Mouse (Mus musculus) bone marrow macrophage, adult 2 months (primary cell): ENCODE data around the gene Notch2. TPM values are rescaled to one million over a fixed set of nuclear protein-coding genes. Genes with fewer than 3 reads are reported as not detected.
A peak's percentile ranks its signal among the peaks of the same experiment; 100 is the strongest.

Experiments used
- H3K27ac ChIP-seq: 2 replicates; pipeline ENCODE4 v1.5.1; 2012; ENCODE audit warnings: low read depth, low read length; ENCODE audit not compliant: insufficient read depth
- H3K4me1 ChIP-seq: 2 replicates; pipeline ENCODE4 v1.6.1; 2012; ENCODE audit warnings: low read length; ENCODE audit not compliant: control insufficient read depth, insufficient read depth
- H3K4me3 ChIP-seq: 2 replicates; pipeline ENCODE4 v1.5.1; 2012; ENCODE audit warnings: mild to moderate bottlenecking, low read length, moderate library complexity; ENCODE audit not compliant: insufficient read depth
- CTCF ChIP-seq: IDR thresholded peaks from 2 replicates; pipeline ENCODE4 v1.5.1; 2012; ENCODE audit warnings: low read depth, mild to moderate bottlenecking, low read length, moderate library complexity
- POLR2A ChIP-seq: IDR thresholded peaks from 2 replicates; pipeline ENCODE4 v1.6.1; 2012; ENCODE audit warnings: mild to moderate bottlenecking, low read depth, low read length, borderline replicate concordance
- polyA plus RNA-seq: library from polyadenylated mRNA; stranded (reverse); fragments of >200 nt; gene quantifications from 2 replicates; pipeline ENCODE4 v1.2.4, GENCODE M21; 2012; ENCODE audit not compliant: missing spikeins, insufficient read depth, insufficient read length

The Notch2 gene
- polyA plus RNA-seq, 1 experiment = 82.2 TPM

DNA sequence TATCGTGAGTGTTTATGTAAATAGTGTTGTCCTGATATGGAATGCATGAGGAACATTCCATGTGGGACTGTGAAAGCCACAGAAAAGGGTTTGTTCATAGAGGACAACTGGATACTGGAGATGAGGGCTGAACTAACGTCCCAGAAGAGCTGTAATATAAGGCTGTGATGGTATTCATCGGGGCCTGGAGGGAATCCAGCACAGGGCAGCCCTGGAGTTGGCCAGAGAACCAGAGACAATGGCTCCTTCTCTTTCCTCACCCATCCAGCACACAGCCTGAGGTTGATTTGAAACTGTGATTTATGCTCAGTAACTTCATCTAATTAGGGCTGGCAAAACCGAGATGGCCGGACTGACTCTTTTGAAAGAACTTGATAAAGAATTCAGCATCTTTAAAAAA lies 20.1 kb upstream of the Notch2 start:
- TF ChIP-seq POLR2A (no peak), CTCF (no peak)
- H3K27ac ChIP-seq = peak overlapping the region; percentile 55

GRCm38 (mm10) chr3:97993920-97994545 lies 19.3 kb upstream of the Notch2 start:
- H3K4me3 ChIP-seq = no peak overlapping the region
- TF ChIP-seq POLR2A (no peak), CTCF (no peak)
- H3K27ac ChIP-seq = peak overlapping the region; percentile 68
- peaks cover 56% of the 10 kb centered on the region for H3K4me1 ChIP-seq

More for the DNA sequence above, 20.1 kb upstream of the Notch2 start:
- Histone ChIP-seq H3K4me3 (no peak overlapping the region), H3K4me1 (peaks cover 56% of the 10 kb centered on the region)

DNA sequence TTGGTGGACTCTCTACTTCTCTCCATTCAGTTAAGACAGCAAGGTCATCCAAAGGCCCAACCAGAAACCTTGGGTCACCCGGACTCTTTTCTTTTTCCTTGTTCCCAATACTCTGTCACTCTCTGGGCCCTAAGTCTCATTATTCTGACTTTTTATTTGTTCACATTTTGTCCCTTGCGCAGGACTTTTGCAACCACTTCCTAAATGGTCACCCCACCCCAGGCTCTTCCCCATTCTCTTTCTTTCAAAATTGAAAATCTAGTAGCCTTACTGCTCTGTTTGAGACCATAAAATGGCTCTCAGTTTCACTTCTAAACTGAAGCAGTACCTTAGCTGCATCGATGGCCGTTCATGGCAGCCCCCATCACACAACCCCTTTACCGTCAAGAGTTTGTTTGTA lies 18.5 kb upstream of the Notch2 start:
- TF ChIP-seq POLR2A (no peak), CTCF (no peak)
- peak overlapping the region; percentile 68 for H3K27ac ChIP-seq
- H3K4me1 ChIP-seq = peaks cover 56% of the 10 kb centered on the region
- H3K4me3 ChIP-seq = no peak overlapping the region

- no peak for TF ChIP-seq POLR2A
- no peak for TF ChIP-seq CTCF
- no peak overlapping the region for H3K4me3 ChIP-seq
- no peak overlapping the region for H3K27ac ChIP-seq
- peaks cover 34% of the 10 kb centered on the region for H3K4me1 ChIP-seq
Observed at GRCm38 (mm10) chr3:97998349-97998748, 15.0 kb upstream of the Notch2 start.

DNA sequence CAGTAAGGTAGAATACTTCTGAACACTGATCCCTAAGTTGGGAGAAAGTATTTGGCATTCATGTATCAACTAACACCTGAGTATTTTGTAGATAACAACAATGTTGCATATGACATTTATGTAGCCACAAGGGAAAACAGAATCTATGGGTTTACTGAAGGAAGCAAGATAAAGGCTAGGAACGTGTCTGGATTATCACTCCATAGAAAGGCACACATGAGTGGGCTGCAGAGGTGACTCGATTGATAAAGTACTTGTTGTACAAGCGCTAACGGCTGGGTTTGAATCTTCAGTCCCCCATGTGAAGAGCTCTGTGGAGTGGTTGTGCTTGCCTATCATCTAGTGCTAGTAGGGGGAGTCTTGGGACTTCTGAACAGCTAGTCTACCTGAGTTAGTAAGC lies 9.8 kb upstream of the Notch2 start:
- H3K4me1 ChIP-seq = peaks cover 10% of the 10 kb centered on the region
- no peak overlapping the region for H3K27ac ChIP-seq
- H3K4me3 ChIP-seq = no peak overlapping the region
- TF ChIP-seq CTCF = no peak
- TF ChIP-seq POLR2A = no peak

- Histone ChIP-seq H3K4me3 (no peak overlapping the region), H3K27ac (no peak overlapping the region), H3K4me1 (peaks cover 10% of the 10 kb centered on the region)
- TF ChIP-seq CTCF = no peak
- TF ChIP-seq POLR2A = no peak
Observed at GRCm38 (mm10) chr3:98004231-98004630, 9.1 kb upstream of the Notch2 start.

- TF ChIP-seq POLR2A = no peak
- no peak for TF ChIP-seq CTCF
- peak overlapping the region; percentile 1; the same call in 1 of the 2 replicates for H3K4me3 ChIP-seq
- H3K4me1 ChIP-seq = peaks cover 10% of the 10 kb centered on the region
- peak overlapping the region; percentile 38; the same call in 1 of the 2 replicates for H3K27ac ChIP-seq
Observed at GRCm38 (mm10) chr3:98005306-98005705, 8.0 kb upstream of the Notch2 start.

GRCm38 (mm10) chr3:98006046-98006691 lies 7.2 kb upstream of the Notch2 start:
- H3K4me1 ChIP-seq = peaks cover 10% of the 10 kb centered on the region
- H3K4me3 ChIP-seq = no peak overlapping the region
- TF ChIP-seq CTCF (no peak), POLR2A (no peak)
- no peak overlapping the region for H3K27ac ChIP-seq

- no peak overlapping the region for H3K4me3 ChIP-seq
- H3K27ac ChIP-seq = no peak overlapping the region
- TF ChIP-seq POLR2A = no peak
- no peak for TF ChIP-seq CTCF
- H3K4me1 ChIP-seq = peaks cover 10% of the 10 kb centered on the region
Observed at GRCm38 (mm10) chr3:98006973-98007372, 6.4 kb upstream of the Notch2 start.

- Histone ChIP-seq H3K27ac (no peak overlapping the region), H3K4me1 (peaks cover 13% of the 10 kb centered on the region), H3K4me3 (no peak overlapping the region)
- no peak for TF ChIP-seq POLR2A
- TF ChIP-seq CTCF = no peak
Observed at GRCm38 (mm10) chr3:98008143-98008542, 5.2 kb upstream of the Notch2 start.
